Mouse (Mus musculus) embryo, embryonic 11 days (tissue): ENCODE data around the gene Ankfy1.
"Not testable (repeated sequence)": the region's sequence is repeated elsewhere in the genome, so short reads cannot be mapped to it uniquely, and the experiment has no call there.

ENCODE experiments used
- DNase-seq: peaks from one replicate; pipeline ENCODE4 v3.0.0-alpha.2; 2015

Gene Ankfy1

DNA sequence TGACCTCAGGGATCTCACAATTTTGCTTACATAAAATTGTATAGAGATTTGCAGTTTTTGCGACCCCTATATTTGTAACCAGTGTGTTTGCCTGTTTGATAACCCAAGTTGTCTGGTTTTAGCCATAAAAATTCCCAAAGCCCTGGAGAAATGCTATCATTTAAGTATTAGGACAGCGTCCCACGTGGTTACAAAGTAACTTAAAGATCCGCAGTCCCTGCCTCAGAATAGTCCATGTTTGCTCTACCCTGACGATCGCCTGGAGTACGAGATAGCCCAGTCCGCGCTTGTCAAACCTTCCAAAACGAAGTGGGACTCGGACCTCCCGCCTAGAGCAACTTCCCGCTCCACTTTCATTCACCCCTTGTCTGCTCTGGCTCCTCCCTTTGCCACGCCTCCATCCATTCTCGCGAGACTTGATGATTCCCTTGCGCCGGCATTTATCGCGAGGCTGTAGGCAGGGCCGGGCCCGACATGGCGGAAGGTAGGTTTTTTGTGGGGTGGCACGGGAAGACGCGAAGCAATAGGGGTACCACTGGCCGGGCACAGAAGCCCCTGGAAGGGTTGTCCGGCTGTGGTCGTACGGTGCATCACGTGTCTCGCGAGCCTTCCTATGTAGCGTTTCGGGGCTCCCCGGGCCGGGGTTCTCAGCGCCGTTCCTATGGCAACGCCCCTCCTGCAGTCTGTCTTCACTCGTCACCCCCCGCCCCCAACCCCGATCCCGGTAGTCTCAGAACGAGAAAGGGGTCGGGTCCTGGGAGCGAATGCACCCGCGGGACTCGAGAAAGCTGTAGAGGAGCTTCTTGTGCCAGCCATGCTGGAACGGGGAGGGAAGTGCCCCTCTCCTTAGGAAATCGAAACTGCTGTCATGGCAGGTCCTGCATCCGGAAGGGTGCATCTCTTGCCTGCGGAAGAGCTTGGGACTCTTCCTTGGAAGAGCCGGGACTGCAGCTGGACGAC, at the start of gene Ankfy1:
Ankfy1 (plus strand) TSS at position 456 of the 960 bp plus-strand sequence.
- peak; percentile 96 for DNase-seq

DNA sequence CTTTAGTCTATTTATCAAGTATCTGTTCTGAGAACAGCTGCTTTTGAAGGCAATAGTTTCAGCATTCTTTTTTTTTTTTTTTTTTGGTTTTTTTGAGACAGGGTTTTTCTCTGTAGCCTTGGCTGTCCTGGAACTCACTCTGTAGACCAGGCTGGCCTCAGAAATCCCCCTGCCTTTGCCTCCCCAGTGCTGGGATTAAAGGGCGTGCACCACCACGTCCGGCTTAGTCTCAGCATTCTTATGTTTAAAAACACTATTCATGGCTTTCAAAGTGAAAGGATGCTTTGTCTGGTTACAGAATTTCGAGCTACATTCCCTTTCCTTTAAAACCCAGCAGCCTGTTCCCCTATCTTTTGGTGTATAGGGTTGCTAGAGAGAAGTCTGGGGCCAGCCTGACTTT, 47.1 kb upstream of the Ankfy1 start:
- no peak for DNase-seq

DNA sequence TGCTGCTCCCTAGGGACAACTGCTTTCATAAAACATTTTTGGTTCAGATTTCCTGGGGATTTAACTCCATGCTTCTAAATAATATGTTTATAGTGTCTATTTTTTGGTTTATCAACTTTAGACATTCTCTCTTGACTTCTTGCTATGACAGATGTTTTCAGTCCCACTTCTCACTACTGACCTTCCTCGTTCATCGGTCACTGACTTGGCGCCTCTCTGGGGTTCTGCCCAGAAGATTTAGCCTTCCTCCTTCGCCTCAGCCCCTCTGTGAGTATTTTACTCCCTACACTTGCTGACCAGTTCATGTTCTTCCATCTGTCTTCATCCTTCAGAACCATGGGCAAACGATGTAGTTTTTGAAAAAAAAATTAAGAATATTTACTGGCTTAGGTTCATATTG, 44.4 kb upstream of the Ankfy1 start:
- DNase-seq = no peak

DNA sequence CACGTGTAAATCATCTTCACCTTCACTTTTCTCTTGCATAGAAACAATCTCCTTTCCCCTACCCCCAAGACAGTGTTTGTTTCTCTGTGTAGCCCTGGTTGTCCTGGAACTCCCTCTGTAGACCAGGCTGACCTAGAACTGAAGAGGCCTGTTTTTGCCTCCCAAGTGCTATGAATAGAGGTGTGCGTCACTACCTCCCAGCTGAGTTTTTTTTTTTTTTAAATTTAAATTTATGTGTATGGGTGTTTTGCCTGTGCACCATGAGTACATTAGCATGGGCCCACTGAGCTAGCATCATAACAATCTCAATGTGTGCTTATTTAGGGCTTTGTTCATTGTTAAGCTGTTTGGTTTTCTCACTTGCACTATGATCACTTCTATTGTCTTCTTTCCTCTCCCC, 39.5 kb upstream of the Ankfy1 start:
- DNase-seq = no peak

DNA sequence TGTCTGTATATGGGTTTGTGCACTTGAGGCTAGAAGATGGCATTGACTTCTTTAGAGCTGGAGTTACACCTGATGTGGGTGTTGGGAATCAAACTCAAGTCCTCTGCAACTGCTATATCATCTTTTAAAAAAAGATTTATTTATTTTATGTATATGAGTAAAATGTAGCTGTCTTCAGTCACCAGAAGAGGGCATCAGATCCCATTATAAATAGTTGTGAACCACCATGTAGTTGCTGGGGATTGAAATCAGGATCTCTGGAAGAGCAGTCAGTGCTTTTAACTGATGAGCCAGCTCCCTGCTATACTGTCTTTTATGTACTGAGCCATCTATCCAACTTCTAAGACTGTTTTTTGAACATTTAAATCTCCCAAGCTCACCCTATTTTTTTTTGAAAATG, 29.9 kb upstream of the Ankfy1 start:
- DNase-seq = no peak

DNA sequence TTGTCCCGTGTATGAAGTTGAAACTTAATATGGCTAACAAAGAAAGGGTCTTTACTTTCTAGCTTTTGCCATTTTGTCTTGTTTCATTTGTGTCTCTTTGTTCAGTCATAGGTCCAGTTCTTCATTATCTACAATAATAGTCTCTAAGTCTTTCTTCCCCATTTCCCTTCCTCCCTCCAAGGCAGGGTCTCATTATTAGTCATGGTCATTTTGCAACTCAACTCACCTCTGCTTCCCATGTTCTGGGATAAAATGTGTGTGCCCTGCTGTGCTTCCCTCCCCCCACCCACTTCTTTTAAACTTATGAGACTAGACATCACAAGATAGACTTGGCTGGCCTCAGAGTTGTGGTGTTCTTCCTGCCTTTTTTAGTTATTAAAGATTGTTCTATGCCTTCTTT, 29.4 kb upstream of the Ankfy1 start:
- no peak for DNase-seq

DNA sequence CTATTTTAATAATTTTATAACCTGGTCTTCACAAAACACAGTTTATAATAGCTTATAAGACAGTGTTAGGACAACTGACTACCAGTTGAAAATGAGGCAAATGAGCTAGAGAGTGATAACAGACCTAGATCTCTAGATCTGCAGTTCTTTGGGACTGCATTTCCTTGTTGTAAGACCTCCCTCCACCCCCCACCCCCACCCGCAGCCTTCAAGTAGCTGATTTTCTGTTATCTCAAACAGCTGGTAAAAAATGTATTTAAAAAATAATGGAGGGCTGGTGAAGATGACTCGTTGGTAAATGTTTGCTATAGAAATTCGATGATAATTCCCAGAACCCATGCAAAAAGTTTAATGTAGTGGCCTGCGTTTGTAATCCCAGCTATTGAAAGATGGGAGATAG, 25.2 kb upstream of the Ankfy1 start:
- no peak for DNase-seq

DNA sequence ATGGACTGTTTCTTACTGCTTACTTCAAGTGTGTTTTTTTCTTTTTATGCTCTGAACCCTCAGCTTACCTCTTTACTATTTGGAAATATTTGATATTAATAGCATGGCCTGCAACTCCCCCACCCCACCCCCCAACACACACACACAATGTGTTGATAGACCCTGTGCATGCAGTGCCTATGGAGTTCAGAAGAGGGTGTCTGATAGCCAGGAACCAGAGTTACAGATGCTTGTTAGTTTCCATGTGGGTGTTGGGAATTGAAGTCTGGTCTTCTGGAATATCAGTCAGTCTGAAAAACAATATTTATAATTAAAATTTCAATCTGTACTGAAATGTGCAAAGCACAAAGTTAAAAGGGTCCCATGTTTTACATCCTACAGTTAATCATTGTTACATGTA, 19.2 kb upstream of the Ankfy1 start:
- DNase-seq = no peak

DNA sequence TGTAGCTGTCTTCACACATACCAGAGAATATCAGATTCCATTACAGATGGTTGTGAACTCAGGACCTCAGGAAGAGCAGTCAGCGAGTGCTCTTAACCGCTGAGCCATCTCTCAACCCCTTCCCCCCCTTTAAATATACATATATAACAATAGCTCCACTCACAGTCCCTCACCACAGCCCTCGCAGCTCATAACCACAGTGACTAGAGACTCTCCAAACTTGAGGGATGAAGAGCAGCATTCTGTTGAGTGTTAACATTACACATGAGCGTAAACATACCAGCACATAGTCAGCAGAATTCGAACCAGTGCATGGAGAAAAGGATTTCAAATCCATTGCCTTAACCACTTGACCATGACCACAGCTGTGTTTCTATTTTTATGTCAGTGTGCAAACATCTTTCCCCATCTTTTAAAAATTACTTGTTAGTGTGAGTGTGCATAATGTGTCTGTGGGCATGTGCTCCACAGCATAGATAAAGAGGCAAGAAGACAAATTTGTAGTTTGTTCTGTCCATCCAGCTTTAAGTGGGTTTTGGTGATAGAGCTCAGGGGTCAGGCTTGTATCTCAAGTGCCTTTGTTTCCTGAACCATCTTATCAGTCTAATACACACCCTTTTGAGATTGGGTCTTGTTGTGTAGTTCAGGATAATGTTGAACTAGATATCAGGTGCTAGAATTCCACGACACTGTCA, 18.4 kb upstream of the Ankfy1 start:
- no peak for DNase-seq

DNA sequence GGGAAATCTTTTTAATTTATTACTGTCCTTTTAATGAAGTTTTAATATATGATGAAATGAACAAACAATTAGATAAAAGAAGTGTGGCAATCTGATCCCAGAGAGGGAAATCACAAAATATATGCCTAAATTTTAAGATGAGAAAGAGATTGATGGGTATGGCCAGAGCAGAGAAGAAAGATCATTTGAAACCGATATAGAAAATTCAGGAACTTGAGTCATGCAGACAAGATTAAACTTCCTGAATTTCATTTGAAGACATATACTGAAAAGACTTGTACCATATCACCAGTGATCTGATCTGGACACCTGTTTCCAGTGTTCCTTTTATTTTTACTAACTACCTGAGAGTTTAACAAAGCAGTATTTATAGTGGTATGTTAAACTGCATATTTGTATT, 17.4 kb upstream of the Ankfy1 start:
- DNase-seq = no peak

DNA sequence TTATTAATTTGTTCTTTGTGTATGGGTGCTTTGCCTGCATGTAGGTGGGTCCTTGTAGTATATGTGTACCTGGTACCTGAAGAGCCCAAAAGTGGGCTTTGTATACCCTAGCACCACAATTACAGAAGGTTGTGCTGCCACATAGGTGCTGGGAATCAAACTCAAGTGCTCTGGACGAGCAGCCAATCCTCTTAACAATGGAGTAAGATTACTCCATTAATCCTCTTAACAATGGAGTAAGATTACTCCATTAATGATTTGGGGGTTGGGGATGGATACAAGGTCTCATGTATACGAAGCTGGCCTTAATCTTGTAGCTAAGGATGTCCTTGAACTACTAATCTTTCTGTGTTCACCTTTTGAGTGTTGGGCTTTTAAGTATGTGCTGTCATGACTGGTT, 14.5 kb upstream of the Ankfy1 start:
- no peak for DNase-seq

DNA sequence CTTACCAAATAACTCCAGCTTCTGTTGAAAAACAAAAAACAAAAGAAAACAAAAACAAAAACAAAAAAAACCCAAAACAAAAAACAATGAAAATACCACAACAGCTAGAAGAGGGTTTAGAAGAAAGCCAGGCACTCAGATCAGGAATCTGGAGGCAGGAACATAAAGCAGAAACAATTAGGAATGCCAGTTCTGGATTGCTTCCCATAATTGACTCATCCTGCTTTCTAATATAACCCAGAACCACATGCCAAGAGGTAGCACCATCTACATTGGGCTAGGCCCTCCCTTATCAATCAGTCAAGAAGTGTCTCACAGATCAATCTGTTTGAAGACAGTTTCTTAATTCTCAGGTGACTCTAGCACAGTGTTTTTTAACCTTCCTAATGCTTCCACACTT, 9.1 kb upstream of the Ankfy1 start:
- no peak for DNase-seq

DNA sequence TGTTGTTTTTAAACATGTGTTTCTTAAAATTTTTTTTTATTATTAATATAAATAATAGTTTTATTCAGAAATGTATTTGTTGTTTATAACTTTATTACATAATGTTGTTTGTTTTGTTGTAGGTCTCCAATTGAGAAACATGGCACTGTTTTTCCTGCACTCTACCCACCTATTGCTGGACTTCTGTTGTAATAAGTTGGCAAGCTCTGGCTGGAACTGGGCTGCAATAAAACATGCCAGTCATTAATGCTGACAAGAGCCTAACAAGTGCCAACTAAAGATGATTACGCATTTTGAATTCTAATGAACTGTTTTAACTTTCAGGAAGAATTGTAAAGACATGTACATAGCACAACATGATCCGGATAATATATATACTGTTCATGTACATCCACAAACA, 6.4 kb upstream of the Ankfy1 start:
- no peak for DNase-seq

DNA sequence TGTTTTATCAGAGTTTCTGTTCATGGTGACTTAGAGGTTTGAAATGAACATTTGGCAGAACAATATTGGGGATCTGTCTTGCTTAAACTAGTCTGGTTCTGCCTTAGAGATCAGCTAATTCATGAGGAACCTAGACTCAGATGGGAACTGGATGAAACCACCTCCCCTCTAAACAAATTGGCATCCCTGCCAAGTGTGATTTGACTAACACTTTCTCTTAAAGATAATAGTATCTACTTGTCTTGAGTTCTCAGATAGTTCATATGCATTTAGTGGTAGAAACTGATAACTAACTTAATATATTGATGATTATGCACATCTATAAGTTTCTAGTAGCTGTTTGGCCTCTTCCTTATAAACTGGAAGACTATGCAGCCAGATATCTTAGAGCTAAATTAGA, 3.1 kb upstream of the Ankfy1 start:
- DNase-seq = no peak

DNA sequence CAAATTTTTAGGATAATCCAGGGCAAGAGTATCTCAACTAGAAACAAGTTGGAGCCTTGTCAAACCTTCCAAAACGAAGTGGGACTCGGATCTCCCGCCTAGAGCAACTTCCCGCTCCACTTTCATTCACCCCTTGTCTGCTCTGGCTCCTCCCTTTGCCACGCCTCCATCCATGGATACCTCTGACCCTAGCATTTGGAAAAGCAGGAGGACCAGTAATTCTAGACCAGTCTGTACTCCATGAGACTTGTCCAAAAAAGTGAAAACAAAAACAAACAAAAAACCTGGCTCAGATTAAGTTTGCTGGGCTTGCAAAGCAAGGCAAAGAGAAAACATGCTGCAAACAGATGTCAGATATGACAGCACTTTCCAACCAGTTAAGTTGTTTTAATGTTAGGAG, 1.6 kb upstream of the Ankfy1 start:
- DNase-seq = peak; percentile 45

DNA sequence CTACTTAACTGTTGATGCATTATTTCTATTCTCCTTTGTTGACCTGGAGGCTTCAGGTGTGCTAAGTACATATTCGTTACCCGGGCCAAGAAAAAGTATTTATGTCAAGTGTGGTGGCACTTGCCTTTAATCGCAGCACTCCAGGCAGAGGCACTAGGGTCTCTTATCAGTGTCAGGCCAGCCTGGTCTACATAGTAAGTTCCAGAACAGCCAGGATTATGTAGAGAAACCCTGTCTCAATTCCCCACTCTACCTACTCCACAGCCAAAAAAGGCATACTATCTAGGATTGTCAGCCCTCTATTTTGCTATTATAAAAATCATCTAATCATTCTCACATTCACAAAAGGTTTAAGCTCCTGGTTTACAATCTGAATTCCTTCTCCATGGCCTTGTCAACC, 691 bp upstream of the Ankfy1 start:
- DNase-seq = peak; percentile 20

DNA sequence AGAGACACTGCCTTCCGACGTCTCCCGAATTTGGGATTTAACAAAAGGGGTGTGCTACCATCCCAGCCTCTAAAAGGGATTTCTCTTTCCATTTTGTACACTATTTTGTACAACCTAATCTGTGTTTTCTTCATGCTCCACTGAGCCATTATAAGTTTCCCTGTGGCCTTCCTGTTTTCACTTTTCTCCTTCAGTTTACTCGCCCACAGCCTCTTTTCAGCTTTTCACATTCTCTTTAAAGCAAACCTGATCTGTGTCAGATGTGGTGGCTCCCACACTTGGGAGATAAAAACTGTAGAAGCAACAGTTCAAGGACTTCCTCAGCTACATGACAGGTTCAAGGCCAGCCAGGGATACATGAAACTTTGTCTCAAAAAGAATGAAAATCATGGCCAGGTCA, 2.5 kb downstream of the Ankfy1 start:
- no peak for DNase-seq

DNA sequence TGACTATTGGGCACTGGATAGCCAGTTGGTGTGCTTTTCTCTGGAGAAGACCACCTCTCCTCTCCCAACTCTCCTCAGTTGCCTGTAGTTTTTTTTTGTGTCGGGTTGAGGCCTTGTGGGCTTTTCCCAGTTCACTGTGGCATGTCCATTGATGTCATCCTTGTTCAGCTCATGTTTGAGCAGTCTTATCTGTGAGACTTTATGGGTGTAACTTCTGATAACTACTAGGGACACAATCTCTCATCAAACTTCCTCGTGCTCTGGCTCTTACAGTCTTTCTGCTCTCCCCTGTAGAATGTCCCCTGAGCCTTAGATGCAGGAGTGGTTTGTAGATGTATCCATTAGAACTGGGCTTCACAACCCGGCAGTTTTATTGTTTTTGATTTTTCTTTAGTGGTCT, 5.2 kb downstream of the Ankfy1 start:
- no peak for DNase-seq

DNA sequence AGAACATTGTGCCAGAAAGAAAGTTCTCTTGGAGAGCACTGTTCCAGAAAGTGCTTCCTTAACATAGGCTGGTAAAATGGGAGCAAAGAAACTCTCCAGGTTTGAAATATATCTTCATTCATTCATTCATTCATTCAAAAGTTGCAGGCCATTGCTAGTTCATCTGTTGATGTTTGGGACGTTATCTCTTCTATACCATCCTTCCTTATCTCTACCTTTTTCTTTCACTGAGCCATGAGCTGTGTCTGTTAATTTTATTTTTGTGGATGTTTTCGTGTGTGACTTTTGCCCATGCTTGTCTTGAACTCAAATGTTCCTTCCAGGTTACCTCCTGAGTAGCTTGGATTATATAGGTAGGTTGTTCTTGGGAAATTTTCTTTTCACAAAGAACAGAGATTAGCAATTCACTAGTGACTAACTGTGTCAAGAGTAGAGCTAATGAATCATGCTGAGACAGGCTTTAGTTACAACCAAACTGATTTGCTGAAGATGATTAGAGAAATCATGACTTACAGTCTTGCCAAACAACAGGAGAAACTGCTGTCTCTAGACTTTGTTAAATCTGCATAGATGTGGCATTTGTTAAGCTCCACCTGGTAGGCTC, 6.7 kb downstream of the Ankfy1 start:
- no peak for DNase-seq

DNA sequence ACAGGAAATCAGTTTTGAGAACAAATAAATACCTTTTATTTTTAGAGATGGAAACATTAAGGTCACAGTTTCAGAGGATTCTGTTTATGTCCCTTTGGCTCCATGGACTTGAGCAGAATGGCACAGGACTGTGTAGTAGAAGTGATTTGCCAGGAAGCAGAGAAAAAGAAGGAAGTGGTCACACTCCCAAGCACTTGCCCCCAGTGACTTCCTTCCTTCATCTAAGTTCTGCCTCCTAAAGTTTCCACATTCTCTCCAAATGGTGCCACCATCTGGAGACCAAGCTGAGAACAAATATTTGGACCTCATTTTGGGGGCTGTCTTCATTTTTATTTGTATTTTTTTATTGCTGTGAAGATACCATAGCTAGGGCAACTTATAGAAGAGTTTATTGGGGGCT, 7.5 kb downstream of the Ankfy1 start:
- DNase-seq = no peak

DNA sequence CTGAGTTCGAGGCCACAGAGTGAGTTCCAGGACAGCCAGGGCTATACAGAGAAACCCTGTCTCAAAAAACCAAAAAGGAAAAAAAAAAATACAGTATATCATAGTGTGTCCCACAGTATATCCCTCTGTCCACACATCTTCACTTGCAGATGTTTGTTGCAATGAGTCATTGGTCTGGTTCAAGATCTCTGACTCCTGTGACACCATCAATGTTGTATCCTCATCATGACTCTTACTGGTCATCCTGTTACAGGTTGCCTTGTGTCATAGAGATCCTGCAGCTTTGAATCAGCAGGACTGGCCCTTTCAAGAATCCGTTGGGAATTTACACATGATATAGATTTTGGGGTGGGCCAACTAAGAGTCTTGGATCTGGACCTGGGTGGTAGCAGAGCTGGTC, 15.3 kb downstream of the Ankfy1 start:
- DNase-seq = not testable (repeated sequence)

DNA sequence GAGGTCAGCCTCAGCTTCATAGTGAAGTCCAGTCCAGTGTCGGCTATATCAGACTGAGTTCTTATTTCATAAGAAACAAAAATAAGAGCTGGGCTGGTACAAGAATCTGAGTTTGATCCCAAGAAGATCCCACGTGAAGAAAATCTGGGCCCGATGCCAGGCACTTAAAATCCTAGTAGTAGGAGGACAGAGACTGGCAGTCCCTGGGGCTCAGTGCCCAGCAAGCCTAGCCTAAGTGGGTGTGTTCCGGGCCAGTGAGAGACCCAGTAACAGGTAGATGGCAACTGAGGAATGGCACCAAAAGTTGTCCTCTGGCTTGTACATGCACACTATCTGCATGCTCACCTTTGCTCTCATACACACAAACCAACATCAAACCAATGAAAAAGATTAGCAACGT, 22.9 kb downstream of the Ankfy1 start:
- no peak for DNase-seq

DNA sequence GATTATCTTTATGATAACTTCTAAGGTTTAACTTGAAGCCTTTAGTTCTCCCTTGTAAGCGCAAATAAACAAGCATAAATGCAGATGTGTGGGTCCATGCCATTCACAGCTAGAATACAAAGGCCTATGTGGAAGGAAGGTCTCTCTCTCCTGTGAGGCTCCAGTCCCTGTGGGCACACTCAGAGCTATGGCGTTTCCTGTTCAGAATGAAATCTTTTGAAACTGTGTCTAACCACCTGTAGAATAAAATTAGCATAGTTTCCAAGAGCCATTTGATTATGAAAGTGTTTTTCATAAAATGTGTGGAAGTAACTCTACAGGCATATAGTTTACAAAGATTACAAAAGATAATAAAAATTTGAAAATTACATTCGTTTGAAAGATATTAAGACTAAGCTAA, 28.4 kb downstream of the Ankfy1 start:
- DNase-seq = no peak

DNA sequence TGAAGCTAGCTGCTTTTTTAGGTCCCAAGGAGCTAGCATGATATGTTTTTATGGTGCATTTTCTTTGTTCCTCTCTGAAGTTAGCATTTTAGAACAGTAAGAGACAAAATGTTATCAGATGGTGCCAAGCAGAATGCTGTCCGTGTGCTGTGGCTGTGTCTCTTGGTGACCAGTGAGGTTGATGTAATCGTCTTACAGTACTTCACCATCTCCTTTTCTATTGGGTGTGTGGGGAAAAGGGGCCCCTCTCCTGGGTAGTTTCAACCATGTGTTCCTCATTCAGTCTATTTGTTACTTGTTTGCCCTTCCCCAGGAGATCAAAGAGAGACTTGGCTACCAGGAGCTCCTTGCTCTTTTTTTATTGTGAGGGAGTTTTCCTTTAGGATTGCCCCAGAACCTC, 33.4 kb downstream of the Ankfy1 start:
- no peak for DNase-seq
